Mouse (Mus musculus) lung, postnatal 36 days (tissue): ENCODE results near the gene Dpm1.

Experiments
- DNase-seq: peaks from one replicate; pipeline ENCODE4 v3.0.0; 2022; ENCODE audit warnings: mixed read lengths

Gene Dpm1

GRCm38 (mm10) chr2:168161514-168161971 lies 68.8 kb downstream of the Dpm1 start:
- no peak for DNase-seq

GRCm38 (mm10) chr2:168160370-168160930 lies 69.9 kb downstream of the Dpm1 start:
- no peak for DNase-seq
